Mouse (Mus musculus) stomach, postnatal 0 days (tissue): Measurements from ENCODE around the gene Rin1.

ENCODE experiments used
- CTCF ChIP-seq: IDR thresholded peaks from 2 replicates; pipeline ENCODE4 v1.5.1; 2016; ENCODE audit warnings: antibody characterized with exemption, low read depth, mild to moderate bottlenecking, moderate library complexity
- EP300 ChIP-seq: optimal IDR thresholded peaks from 2 replicates; pipeline ENCODE3; 2016; ENCODE audit warnings: antibody characterized with exemption

- TF ChIP-seq CTCF (no peak), EP300 (no peak)
These were observed 43.4 kb downstream of the Rin1 start for GRCm38 (mm10) chr19:5093481-5094242.
